Mouse (Mus musculus): ENCODE results near the gene Tbc1d22a. TPM values are rescaled to one million over a fixed set of nuclear protein-coding genes. Genes with fewer than 3 reads are reported as not detected.
A peak's percentile ranks its signal among the peaks of the same experiment; 100 is the strongest.
"Not testable (repeated sequence)": the region's sequence is repeated elsewhere in the genome, so short reads cannot be mapped to it uniquely, and the experiment has no call there.

Tbc1d22a gene
- polyA plus RNA-seq, 1 experiment from 2014 or later = 10.8 TPM

DNA sequence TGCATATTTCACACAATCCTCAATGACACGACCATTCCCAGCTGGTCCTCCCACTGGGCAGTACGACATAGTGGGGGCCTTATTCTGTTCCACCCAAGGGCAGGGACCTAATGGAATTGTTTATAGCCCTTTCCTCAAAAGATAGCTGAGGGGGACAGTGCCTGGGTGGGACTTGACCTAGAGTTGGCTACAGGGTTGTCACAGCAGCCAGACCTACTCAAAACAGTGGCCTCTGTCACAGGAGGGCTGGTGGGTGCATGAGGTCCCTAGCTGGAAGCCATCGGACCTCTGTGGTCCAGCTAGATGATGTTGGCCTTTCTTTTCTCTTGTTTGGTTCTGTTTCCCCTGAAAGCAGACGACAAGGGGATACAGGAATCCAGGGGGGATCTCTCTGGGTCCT lies 14.8 kb upstream of the Tbc1d22a start:
- Histone ChIP-seq H3K4me1 (peaks cover 29% of the 10 kb centered on the region), H3K36me3 (no peaks in the 10 kb centered on the region), H3K27ac (replicated peaks) (no peak overlapping the region), H3K9me3 (replicated peaks) (peaks cover 3% of the 10 kb centered on the region; the same call in 1 of the 2 replicates), H3K4me3 (no peak overlapping the region), H3K27me3 (ENCODE audit: low read depth, poor library complexity, severe bottlenecking) (no peaks in the 10 kb centered on the region)
- WGBS = 76% methylated on average over 4 of the region's 4 CpGs
- no peak for DNase-seq (ENCODE audit: low spot score)

DNA sequence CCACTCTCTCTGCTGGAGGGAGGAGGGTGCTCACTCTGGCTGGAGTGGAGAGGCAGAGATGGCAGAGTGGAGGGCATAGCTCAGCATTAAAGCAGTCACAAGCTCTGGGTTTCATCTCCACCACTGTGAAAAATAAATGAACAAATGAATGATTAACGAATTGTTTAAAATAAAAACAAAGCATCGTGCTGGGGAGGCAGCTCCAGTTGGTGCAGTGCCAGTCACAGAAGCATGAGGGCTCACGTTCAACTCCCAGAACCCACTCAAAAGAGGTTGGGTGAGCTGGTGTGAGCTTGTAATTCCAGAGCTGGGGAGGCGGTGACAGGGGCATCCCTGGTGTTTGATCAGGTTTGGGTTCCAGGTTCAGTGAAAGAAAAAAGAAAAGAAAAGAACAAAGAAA lies 14.1 kb upstream of the Tbc1d22a start:
- no peak overlapping the region for H3K4me3 ChIP-seq
- peaks cover 29% of the 10 kb centered on the region for H3K4me1 ChIP-seq
- no peaks in the 10 kb centered on the region for H3K9me3 ChIP-seq (replicated peaks)
- no peaks in the 10 kb centered on the region for H3K36me3 ChIP-seq
- 72% methylated on average over 4 of the region's 4 CpGs for WGBS
- H3K27ac ChIP-seq (replicated peaks) = no peak overlapping the region
- DNase-seq (ENCODE audit: low spot score) = no peak
- no peaks in the 10 kb centered on the region for H3K27me3 ChIP-seq (ENCODE audit: low read depth, poor library complexity, severe bottlenecking)

DNA sequence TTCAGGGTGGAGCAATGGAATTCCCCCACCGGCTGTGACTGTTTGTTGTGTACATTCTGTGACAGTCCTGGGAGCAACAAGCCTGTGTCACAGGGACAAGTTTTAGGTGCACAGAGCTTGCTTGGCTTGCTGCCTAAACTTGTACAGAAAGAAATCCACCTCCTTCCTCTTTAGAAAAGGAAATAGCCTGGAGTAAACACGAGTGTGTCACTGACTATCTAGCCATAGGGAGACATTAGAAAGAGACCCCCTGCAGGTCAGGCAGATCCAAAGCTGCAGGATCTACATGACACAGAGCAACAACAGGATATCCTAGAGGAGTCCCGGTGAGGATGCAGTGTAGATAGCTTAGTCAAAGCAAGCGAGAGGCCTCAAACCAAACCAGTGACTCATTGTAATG lies 13.2 kb upstream of the Tbc1d22a start:
- 50% methylated on average over 4 of the region's 4 CpGs for WGBS
- DNase-seq (ENCODE audit: low spot score) = no peak
- no peak overlapping the region for H3K27ac ChIP-seq (replicated peaks)

DNA sequence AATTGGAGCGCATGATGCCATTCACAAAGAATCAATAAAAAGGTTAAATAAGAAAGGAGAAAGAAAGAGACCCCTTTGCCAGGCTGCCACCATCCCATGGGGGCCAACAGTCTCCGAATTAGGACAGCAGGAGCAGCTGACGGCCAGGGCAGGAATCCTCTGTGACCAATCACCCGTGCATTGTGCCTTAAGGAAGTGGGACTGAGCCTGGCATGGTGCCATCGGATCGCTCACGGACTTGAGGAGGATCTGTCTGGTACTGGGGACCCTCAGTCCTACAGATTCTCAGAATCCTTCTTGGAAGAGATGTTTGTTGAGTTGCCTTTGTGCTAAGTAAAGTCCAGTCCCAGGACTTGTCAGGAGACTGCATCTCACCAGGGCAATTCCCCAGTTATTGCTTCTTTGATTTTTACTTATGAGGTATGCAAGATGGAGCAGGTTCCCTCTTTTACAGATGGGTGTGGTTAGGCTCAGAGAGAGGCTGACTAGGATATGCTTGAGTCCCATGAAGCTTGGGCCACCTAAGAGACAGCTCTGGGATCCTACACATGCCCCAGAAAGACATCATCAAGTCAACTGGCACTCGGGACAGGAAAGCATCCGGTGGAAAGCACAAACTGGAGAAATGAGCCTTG lies 12.4 kb upstream of the Tbc1d22a start:
- Histone ChIP-seq H3K36me3 (no peaks in the 10 kb centered on the region), H3K9me3 (replicated peaks) (no peaks in the 10 kb centered on the region), H3K4me3 (no peak overlapping the region), H3K27ac (replicated peaks) (no peak overlapping the region), H3K27me3 (ENCODE audit: low read depth, poor library complexity, severe bottlenecking) (no peaks in the 10 kb centered on the region), H3K4me1 (peaks cover 29% of the 10 kb centered on the region)
- DNase-seq (ENCODE audit: low spot score) = no peak
- 73% methylated on average over 9 of the region's 9 CpGs for WGBS

More for the DNA sequence above, 13.2 kb upstream of the Tbc1d22a start:
- Histone ChIP-seq H3K36me3 (no peaks in the 10 kb centered on the region), H3K4me3 (no peak overlapping the region), H3K27me3 (ENCODE audit: low read depth, poor library complexity, severe bottlenecking) (no peaks in the 10 kb centered on the region), H3K4me1 (peaks cover 29% of the 10 kb centered on the region), H3K9me3 (replicated peaks) (no peaks in the 10 kb centered on the region)

DNA sequence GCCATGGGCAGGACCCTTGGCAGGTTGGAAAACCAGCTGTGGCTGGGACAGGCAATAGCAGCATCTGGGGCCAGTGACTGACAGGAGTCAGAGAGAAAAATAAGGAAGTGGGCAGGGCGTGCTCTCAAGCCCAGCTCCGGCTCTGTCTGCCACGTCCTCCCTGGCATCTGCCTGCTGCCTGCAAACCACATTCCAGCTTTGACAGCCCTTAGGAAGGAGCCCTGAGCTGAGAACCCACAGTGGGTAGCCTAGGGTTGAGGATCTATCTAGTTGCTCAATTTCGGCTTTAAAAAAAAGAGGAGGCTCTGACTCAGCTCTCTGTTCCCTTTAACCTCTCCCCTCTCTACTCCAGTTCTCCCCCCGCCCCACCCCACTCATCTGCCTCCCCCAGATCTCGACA lies 11.6 kb upstream of the Tbc1d22a start:
- no peaks in the 10 kb centered on the region for H3K27me3 ChIP-seq (ENCODE audit: low read depth, poor library complexity, severe bottlenecking)
- peaks cover 29% of the 10 kb centered on the region for H3K4me1 ChIP-seq
- no peak overlapping the region for H3K27ac ChIP-seq (replicated peaks)
- no peak for DNase-seq (ENCODE audit: low spot score)
- no peaks in the 10 kb centered on the region for H3K36me3 ChIP-seq
- H3K4me3 ChIP-seq = no peak overlapping the region
- no peaks in the 10 kb centered on the region for H3K9me3 ChIP-seq (replicated peaks)
- 58% methylated on average over 6 of the region's 6 CpGs for WGBS

DNA sequence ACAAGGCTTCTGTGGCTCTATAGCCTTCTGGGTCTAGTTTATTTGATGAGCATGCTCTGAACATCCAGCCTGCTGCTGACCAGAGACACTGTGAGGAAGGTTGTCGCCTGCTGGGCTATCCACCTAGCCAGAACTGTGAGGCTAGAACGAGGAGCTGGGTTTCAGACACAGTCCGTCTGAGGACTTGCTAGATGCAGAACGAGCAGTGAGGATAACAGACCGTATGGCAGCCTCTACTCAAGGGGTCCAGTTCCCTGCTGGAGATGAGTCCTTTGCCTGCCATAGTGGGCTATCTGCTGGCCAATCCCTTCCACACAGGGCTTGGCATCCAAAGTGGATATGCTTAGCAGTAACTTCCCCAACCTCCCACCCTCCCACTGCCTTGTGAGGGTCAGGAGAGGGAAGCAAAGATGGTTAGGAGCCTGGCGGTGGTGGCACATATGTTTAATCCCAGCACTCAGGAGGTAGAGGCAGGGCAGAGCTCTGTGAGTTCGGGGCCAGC lies 10.9 kb upstream of the Tbc1d22a start:
- no peak for DNase-seq (ENCODE audit: low spot score)
- no peaks in the 10 kb centered on the region for H3K27me3 ChIP-seq (ENCODE audit: low read depth, poor library complexity, severe bottlenecking)
- no peaks in the 10 kb centered on the region for H3K36me3 ChIP-seq
- peaks cover 29% of the 10 kb centered on the region for H3K4me1 ChIP-seq
- H3K9me3 ChIP-seq (replicated peaks) = no peaks in the 10 kb centered on the region
- H3K27ac ChIP-seq (replicated peaks) = 0 out of 2 replicates have a peak overlapping the region, but pooled peaks have one; percentile 2
- H3K4me3 ChIP-seq = no peak overlapping the region
- 84% methylated on average over 7 of the region's 7 CpGs for WGBS

DNA sequence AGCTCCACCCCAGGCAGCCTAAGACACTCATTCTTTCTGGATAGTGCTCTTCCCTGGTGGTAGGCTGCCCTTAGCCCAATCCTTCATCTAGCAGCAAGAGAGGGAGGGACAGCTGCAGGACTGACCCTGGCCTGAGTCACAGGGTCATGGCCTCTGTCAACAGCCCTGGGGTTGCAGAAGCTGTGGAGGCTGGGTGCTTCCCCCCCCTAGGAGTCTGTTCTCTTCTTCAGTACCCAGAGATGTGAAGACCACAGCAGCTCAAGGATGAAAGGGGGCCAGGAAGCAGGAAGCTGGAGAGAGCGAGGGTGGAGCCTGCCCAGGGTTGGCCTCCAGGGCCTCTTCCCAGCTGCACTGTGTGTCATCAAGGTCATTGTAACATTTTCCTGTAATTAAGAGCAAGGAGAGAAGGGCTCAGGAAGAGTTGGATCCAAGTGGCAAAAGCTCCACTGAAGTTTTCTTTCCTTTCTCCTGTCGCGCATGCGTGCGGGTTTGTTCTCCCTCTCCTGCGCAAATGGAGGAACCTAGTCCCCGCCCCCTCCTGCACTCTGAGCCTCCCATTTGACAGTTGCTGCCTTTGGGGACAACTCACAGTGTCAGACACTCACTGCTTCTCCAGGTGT lies 10.2 kb upstream of the Tbc1d22a start:
- Histone ChIP-seq H3K4me1 (peaks cover 29% of the 10 kb centered on the region), H3K36me3 (no peaks in the 10 kb centered on the region), H3K27me3 (ENCODE audit: low read depth, poor library complexity, severe bottlenecking) (no peaks in the 10 kb centered on the region), H3K27ac (replicated peaks) (no peak overlapping the region), H3K9me3 (replicated peaks) (no peaks in the 10 kb centered on the region), H3K4me3 (no peak overlapping the region)
- WGBS = 42% methylated on average over 7 of the region's 7 CpGs
- DNase-seq (ENCODE audit: low spot score) = no peak

DNA sequence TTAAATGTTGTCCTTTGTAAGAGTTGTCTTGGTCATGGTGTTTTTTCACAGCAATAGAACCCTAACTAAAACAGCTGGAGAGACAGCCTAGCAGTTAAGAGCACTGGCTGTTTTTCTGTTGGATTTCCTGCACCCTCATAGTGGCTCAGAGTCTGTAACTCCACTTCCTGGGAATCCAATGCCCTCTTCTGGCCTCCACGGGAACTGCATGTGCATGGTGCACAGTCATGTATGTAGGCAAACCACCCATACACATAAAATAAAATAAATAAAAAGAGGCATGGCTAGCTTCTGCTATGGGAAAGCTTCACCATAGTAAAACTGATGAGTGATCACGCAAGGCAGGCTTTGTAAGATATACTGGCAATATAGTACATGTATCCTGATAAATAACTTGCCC lies 9.0 kb upstream of the Tbc1d22a start:
- Histone ChIP-seq H3K27ac (replicated peaks) (no peak overlapping the region), H3K4me3 (no peak overlapping the region), H3K4me1 (peaks cover 31% of the 10 kb centered on the region), H3K9me3 (replicated peaks) (no peaks in the 10 kb centered on the region), H3K27me3 (ENCODE audit: low read depth, poor library complexity, severe bottlenecking) (no peaks in the 10 kb centered on the region), H3K36me3 (no peaks in the 10 kb centered on the region)
- peak; percentile 48 for DNase-seq (ENCODE audit: low spot score)
- 43% methylated on average over 2 of the region's 2 CpGs for WGBS

DNA sequence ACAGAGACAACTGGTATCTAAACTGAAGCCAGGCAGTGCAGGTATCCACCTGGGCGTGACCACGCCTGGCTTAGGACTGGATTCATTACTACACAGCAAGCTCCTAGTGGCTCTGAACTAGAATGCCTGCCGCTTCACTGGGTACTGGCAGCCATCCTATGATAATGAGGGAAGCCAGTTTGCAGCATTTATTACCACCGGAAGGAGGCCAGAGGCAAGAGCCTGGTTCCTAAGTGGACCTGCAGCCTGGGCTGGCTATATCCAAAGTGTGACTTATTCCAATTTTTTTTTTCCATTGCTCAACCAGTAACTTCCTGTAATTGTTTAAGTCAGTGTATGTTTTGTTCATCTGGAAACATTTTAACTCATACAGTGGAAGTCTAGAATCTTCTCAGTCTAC lies 7.9 kb upstream of the Tbc1d22a start:
- Histone ChIP-seq H3K27me3 (ENCODE audit: low read depth, poor library complexity, severe bottlenecking) (no peaks in the 10 kb centered on the region), H3K9me3 (replicated peaks) (no peaks in the 10 kb centered on the region), H3K4me3 (no peak overlapping the region), H3K4me1 (peaks cover 27% of the 10 kb centered on the region), H3K36me3 (no peaks in the 10 kb centered on the region), H3K27ac (replicated peaks) (no peak overlapping the region)
- 82% methylated on average over 4 of the region's 4 CpGs for WGBS
- no peak for DNase-seq (ENCODE audit: low spot score)

DNA sequence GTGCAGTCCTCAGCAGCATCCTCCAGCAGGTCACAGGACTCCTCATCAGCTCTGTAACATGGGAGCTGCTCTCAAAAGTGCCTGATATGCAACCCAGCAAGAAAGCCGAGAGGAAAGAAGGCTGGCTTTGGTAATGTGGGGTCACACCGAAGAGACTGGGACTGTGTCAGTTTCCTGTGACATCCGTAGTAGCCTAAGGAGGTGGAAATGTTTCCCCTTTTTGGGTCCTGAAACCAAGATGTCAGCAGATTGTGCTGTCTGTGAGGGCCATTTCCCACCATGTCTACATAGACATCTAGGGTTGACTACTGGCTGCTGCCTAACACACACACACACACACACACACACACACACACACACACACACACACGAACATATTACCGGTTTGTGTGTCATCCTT lies 2.1 kb upstream of the Tbc1d22a start:
- not testable (repeated sequence) for H3K9me3 ChIP-seq (replicated peaks); H3K27ac ChIP-seq (replicated peaks); DNase-seq (ENCODE audit: low spot score); H3K27me3 ChIP-seq (ENCODE audit: low read depth, poor library complexity, severe bottlenecking); H3K4me3 ChIP-seq; H3K36me3 ChIP-seq
- WGBS = 97% methylated on average over 5 of the region's 5 CpGs
- peaks cover 29% of the 10 kb centered on the region for H3K4me1 ChIP-seq

DNA sequence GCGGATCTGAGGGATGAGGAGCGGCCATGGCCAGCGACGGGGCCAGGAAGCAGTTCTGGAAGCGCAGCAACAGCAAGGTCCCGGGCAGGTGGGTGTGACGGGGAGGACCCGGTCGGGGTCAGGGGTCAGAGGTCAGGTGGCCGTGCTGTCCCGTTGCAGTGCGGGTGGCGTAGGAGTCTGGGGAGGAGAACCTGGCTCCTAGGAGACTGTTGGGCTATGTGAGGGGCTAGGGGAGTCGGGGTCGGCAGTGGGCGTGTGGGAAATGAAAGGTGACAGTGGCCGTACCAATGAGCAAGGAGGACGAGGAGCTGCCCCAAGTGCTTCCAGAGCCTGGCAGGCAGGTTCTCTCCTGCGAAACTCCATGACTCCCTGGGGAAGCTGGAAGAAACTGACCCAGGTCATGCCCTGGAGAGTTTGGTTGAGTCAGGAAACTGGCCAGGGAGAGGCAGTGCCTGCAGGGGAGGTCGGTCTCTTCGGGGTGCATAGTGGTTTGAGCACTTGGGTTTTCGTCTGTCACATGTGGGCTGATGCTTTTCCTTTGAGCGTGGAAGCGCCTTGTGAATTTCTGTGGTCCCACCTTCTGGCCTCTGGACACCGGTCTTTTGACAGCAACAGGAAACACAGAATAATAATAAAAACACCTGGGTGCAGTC lies 416 bp downstream of the Tbc1d22a start:
- 16% methylated on average over 25 of the region's 25 CpGs for WGBS
- H3K4me1 ChIP-seq = peaks cover 27% of the 10 kb centered on the region
- DNase-seq (ENCODE audit: low spot score) = no peak
- H3K27me3 ChIP-seq (ENCODE audit: low read depth, poor library complexity, severe bottlenecking) = no peaks in the 10 kb centered on the region
- peak overlapping the region; percentile 92 for H3K27ac ChIP-seq (replicated peaks)
- peaks cover 4% of the 10 kb centered on the region; the same call in 1 of the 2 replicates for H3K36me3 ChIP-seq
- peak overlapping the region; percentile 97 for H3K4me3 ChIP-seq
- H3K9me3 ChIP-seq (replicated peaks) = no peaks in the 10 kb centered on the region

DNA sequence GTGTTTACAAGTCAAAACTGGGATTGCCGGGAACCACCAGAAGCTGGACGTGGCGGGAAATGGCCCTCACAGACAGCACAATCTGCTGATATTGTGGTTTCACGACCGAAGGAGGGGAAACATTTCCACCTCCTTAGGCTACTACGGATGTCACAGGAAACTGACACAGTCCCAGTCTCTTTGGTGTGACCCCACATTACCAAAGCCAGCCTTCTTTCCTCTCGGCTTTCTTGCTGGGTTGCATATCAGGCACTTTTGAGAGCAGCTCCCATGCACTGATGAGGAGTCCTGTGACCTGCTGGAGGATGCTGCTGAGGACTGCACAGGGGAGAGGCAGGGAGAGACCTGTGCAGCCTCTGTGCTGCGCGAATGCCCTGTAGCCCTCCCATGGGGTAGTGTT lies 2.4 kb downstream of the Tbc1d22a start:
- 89% methylated on average over 9 of the region's 9 CpGs for WGBS
- peaks cover 27% of the 10 kb centered on the region for H3K4me1 ChIP-seq
- not testable (repeated sequence) for DNase-seq (ENCODE audit: low spot score); H3K27me3 ChIP-seq (ENCODE audit: low read depth, poor library complexity, severe bottlenecking); H3K9me3 ChIP-seq (replicated peaks); H3K4me3 ChIP-seq; H3K36me3 ChIP-seq; H3K27ac ChIP-seq (replicated peaks)
